Mouse (Mus musculus) fat pad, adult 2 months (tissue): ENCODE results near the gene Dzip1.

ENCODE experiments used
- DNase-seq: peaks from one replicate; pipeline ENCODE4 v3.0.0-alpha.2; 2011; ENCODE audit warnings: low read depth, low spot score; ENCODE audit errors: extremely low read depth

Dzip1 gene

DNA sequence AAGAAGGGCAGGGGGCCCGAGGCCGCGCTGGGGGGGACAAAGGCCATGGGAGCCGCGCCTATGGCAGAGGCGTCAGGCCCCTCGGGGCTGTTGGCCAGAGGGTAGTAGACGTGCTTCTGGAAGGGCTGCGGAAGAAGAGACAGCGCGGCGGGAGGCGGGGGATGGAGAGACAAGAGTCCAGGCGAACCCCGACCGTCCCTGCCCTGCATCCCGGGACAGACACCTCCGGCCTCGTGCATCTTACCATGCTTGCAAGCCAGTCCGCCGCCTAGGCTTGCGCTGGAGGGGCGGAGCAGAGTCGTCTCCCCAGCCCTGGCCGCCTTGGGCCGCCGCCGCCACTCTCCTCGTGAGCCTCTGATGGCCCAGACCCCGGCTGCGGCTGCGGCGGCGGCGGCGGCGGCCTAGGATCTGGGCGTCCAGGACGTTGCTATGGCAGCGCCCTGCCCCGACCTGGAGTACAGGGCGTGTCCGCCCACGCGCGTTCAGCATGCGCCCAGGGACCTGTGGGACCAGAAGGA is 2.5 kb downstream of the Dzip1 start:
- DNase-seq: no peak

DNA sequence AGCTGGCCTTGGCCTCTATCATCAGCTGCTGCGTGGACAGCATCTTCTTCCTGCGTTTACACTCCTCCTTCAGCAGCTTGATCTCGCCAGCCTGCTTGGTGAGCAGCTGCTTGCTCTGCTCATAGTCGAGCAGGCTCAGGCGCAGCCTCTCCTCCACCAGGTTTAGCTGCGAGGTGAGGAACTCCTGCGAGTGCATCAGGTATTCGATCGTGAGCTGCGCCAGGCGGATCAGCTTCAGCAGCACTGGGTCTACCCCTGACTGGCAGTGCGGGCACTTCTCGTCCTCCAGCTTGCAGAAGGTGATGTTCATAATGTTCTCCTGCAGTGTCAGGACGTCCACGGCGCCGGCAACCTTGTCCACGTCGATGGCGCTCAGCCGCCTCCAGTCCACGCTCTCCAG is 3.0 kb downstream of the Dzip1 start:
- DNase-seq: no peak

DNA sequence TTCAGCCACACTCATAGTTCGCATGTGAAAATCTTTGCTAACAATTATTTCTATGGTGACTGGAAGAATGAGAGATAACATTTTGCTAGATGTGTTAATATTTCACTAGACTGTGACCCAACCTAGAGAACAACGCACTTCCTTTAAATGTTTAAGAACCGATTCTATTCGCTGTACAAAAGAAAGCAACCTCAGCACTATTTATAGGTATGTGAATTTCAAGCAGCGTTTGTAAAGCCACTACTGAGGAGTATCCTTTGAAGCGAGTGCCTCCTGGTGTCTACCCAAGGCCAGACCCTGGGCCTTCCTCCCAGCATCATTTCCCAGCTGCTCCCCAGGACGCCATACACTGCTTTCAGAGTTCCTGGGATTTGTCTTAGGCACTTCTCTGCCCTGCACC is 4.6 kb downstream of the Dzip1 start:
- no peak for DNase-seq

DNA sequence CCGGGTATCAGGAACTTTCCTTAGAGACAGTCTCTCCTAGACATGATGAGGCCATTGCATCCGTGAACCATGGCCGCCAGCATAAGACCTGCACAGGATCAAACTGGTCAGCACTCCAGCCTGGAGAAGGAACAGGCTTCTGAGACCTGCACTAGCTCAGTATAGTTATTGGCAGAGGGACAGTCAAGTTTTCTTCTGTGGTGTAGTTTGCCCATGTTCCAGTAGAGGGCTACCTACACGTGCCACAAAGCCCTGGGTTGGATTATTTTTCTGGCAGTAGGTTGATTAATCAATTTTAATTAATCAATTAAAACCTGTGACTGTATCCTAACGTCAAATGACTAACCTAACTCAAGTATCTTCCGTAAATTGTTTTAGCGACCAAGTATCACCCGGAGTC is 6.2 kb downstream of the Dzip1 start:
- DNase-seq: no peak

DNA sequence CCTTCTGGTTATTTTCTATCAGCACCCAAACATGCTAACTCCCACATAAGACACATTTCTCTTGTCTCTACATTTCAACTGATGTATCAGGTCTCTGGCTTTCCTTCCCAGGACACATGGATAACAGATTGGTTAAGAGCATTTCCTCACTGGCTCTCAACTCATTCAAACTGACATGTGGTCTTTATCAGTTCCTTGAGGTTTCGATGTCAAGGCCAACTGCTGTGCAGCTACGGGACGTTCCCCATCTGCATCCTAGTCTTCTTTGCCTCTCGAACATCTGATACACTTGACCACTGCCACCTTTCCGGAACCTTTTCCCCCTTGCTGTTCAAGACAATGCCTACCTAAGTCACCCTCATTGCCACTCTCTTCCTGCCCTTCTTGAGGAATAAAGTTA is 11.6 kb downstream of the Dzip1 start:
- no peak for DNase-seq

DNA sequence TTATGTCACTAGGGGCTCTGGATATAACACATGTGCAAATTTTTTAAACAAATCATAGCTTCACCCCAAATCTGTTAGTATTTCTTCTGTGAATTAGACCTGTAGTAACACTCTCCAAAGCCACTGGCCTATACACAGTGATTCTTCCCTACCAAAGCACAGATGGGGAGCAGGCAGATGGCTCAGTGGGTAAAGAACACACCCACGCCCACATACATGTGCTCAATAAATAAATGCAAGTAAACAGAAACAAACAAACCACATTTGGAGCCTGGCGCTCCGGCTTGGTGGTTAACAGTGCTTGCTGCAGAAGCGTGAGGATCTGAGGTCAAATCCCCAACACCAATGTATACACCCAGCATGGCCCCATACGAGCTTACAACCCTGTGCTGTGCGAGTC is 13.7 kb downstream of the Dzip1 start:
- no peak for DNase-seq

DNA sequence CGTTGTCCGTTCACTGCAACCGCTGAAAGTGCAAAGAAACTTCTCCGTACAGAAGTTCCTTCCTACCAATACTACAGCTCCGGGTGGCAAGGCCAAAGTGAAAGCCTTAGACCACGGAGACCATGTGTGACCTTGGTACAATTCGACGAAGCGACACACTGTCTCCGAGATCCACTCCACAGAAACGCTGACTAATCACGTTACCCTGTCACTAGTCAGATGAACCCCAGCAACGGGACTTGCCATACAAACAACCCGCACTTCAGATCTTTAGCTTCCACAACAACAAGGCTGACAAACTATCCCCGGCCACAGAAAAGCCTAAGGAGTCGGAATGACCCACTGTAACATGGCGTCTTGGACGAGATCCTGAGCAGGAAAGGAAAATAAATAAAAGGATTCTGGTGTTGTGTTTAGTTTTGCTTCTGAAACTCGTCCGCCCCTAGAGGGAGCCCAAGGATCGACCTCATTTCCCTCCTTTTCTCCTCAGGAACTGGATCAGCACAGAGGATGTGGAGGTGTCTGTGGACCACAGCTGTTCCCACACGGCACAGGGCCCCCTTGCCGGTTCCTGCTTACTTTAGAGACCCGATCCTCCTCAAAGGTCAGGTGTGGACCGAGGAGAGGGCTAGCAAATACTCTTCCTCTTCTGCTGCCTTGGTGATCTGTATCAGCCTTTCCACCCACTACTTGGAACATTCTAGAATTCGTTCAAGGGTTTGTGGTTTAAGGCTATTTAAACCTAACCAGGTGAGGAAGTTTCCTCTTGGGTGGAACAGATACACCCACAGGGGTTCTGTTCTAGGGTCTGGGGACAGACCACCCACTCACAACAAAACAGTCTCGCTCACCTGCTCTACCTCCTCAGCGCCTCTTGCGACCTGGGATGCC is 14.7 kb downstream of the Dzip1 start:
- no peak for DNase-seq

DNA sequence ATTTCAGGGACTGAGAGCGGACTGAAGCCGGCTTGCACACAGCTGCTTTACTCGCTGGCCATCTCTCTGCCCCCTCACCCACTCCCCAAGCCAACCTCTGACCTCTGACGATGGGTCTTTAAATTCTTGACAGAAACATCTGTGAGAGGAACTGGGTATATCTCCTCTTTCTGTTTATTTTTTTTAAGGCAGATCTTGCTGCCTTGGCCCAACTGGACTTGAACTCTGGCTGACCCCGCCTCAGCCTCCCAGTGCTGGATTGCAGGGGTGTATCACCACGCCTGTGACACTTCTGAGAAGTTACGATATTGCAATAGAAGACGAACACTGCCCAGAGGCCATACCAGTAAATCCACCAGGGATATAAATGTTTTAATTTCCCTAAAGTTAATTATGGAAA is 15.4 kb downstream of the Dzip1 start:
- DNase-seq: no peak

DNA sequence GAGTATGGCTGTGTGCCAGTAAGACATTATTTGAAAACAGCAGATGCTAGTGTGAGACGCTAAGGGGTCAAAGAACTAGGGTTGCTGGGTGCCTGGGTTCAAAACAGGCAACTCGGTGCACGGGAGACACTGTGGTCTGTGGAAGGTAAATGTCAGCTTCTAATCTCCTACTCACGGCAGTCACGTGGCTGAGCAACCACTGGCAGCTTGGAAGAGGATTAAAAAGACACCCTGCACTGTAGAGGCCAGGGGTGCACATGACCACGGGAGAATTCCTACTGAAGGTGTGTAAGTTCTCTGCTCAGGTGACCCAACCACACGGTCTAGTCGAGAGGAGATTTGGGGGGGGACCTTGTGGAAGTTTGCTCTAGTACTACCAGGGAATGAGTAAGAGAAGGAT is 17.7 kb downstream of the Dzip1 start:
- DNase-seq: no peak

DNA sequence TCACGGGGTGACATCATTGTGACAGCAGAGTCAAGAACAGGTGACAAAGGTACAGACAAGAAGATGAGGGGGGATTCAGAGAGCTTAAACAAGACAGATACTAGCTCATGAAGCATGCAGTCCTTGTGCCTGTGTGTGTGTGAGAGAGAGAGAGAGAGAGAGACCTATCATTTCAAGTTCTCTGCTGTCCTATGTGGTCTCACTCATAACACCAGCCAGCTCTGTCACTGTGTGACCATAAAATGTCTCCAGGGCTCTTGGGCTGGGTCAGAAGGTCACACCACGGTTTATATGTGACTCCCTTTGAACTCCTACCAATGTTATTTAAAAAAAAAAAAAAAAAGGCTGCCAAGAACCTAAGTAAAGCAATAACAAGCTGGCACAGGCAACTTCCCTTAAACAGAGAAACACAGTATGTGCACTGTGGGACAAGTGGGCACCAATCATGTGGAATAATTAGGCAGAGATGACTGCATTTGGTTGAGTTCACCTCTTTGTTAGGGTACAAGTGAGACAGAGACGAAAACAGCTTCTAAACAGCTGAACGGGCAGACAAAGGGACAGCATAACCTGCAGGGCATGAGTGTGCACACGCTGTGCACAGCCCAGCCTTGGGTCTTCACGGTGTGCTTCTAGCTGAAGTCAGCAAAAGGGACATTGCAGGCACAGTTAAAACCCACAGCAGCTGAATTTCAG is 21.2 kb downstream of the Dzip1 start:
- DNase-seq: no peak

DNA sequence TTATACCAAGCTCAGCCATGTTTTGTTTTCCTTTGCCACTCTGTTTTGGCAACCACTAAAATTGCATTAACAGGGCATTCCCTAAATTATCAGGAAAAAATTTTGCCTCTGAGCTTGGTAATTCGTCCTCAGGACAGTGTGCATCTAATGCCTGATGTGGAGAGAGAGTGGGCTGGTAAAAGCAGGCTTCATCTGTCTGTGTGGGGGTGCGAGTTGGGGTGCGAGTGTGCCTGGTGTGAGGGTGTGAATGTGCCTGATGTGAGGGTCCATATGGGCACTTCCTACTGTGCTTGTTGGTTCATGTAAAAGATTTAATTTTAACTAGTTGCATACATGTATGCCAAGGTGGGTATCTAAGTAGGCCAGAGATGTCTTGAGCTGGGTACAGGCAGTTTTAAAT is 21.9 kb downstream of the Dzip1 start:
- DNase-seq: no peak

DNA sequence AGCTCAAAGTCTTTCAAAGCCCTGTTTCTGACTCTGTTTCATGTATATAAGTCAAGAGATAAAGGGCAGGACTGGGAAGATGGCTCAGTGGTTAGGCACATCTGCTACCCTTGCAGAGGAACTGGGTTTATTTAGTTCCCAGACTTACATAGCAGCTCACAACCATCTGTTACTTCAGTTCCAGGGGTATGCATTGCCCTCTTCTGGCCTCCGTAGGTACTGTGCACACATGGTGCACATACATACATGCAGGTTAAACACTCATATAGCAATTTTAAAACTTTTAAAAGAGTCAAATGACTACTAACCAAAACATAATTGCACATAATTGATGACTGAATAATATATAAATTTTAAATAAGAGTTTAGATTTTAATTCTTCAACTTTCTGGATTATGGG is 24.3 kb downstream of the Dzip1 start:
- no peak for DNase-seq

DNA sequence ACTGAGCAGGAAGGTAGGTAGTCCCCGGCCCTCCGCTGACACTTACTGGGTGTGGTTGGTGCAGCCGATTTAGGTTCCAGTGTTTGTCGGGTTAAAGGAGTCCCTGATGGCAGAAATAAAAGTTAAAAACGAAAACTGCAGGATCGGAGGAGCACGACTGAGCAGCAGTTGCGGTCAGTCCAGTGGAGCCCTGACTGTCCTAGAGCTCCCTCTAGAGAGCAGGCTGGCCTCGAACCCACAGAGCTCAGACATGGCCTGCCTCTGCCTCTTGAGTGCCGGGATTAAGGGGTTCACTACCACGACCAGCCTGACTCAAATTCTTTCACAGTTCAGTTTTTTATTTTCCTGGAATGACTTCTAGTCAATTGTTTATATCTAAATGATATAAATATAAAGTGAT is 25.3 kb downstream of the Dzip1 start:
- DNase-seq: no peak

DNA sequence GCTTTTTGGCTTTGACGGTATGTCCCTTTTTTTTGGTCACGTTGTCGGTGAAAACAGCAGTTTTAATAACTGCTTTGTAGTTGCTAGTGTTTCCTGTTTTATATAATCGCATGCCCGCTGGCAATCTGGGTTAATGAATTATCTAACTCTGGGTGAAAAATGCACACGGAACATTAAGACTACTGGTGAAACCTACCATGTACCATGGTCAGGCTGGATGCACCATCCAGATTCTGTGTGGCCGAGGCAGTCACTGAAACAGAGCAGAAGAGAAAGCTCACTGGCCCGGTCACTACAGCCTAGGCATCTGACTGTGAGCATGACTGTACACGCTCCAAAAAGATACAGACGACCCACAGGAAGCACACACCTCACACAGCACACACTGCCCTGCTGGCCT is 29.6 kb downstream of the Dzip1 start:
- DNase-seq: no peak

DNA sequence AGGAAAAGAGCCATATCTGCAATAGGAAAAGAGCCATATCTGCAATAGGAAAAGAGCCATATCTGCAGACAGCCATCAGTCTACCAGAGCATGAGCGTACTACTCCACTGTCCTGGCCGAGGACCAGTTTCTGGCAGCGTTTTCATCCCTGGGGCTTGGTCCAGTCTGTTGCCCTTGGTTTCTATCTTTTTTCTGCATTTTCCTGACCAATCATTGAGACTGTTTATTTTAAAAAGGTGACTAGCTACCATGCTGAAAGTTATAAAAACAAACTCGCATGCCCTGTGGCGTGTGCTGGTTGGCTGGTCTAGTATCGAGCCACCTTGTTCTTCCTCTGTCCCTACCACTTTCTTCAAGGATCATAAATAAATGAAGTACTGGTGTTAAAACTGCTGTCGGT is 30.0 kb downstream of the Dzip1 start:
- no peak for DNase-seq

DNA sequence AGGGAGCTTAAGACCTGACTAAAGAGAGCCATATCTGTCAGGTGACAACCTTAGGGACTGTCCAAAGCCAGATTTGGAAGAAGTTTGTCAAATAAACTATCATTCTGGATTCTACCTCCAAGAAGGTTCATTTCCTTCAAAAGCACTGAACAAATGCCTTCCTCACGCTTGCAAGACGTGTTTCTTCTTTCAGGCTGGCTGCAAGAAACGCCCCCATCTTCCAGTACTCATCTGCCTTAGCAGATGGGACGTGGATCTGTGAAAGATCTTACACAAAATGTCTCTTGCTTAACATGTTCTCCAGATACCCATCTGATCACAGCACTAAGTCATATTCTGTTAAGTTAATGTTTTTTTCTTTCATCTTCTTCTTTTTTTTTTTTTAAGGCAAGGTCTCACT is 35.2 kb downstream of the Dzip1 start:
- no peak for DNase-seq

DNA sequence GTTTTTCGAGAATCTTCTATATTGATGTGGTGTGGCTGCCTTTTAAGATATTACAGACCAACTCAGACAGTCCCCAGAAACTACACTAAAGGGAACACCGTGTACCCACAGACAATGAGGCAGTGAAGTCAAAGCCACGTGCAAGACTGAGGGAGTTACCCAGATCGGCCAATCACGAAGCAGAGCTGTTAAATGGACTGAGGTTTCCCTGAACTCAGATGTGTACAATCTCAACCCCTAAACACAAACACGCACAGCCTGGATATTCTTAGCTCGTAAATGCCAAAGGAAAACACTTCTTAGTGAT is 41.1 kb downstream of the Dzip1 start:
- no peak for DNase-seq

DNA sequence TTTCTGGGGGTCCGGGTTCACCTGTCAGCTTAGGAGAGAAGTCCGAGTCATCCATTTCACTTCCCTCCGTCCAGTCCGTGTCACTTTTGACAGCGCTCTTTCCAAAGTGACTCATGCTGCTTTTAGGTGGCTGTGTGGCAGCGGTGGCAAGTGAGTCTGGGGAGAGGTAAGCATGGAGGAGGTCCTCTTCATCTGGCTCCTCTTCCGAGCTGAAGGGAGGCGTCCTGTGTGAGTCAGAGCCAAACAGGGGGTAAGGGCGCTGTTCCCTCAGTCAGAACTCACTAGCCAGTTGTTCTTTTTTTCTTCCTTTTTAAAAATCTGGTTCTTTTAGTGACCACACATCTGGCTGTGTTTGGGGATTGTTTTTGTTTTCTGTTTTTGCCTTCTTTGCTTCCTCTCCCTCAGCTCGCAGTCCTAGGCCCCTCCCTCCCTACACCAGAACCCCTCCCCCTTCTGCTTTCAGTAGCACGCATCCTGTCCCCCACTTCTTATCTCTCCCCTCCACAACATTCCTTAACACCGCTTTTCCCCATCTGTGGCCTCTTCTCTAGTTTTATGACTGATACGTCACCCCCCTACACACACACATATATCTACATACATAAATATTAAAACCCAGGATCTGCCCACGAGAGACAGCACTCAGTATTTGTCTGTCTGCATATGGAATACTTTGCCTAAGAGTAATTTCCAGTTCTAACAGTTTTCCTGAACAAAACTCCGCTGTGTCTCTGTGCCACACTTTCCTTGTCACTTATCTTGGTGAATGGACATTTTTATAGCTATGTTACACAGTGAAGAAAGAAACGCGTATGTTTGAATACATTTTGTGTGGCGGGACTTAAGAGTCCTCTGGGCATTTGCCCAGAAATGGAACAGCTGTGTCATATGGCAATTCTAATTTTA is 41.7 kb downstream of the Dzip1 start:
- DNase-seq: no peak

DNA sequence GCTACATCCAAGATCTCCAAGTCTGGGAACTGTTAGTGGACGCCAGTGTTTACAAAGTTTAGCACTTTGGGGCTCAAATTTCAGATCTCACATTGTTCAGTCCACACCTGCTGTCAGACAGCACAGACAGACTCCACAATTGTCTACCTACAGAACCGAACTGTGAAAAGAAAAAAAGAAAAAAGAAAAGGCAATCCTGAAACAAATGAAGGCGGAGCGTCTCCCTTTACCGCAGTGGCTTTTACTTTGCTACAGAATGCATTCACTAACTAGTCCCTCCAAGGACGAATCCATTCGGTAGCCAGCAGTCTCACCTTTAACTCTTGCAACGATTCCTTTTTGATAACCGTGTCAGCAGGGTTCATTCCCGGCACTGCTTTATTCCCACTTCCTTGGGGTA is 44.6 kb downstream of the Dzip1 start:
- no peak for DNase-seq

DNA sequence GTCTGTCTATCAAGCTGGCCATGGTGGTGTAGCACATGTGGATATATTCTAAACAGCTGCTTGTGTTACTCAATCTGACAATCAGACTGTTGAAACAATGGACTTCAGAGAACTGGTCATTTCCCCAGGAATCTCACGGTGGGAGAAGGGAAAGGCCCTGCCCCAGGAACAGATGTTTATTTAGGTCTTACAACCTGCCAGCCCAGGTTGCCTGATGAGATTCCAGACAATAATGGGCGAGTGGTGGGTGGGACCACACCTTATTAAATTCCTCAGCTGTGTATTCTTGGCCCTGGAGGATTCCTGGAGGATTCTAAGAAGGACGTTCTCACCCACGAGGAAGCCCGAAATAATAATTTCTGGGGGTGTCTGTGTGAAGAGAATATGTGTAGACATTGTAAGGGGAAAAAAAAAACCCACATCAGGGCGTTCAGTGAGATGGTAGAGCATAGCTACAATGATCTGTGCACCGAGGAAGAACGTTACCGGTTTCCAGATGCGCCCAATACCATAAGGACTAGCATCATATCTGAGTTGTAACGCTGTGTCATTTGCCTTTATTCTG is 46.8 kb downstream of the Dzip1 start:
- DNase-seq: no peak

DNA sequence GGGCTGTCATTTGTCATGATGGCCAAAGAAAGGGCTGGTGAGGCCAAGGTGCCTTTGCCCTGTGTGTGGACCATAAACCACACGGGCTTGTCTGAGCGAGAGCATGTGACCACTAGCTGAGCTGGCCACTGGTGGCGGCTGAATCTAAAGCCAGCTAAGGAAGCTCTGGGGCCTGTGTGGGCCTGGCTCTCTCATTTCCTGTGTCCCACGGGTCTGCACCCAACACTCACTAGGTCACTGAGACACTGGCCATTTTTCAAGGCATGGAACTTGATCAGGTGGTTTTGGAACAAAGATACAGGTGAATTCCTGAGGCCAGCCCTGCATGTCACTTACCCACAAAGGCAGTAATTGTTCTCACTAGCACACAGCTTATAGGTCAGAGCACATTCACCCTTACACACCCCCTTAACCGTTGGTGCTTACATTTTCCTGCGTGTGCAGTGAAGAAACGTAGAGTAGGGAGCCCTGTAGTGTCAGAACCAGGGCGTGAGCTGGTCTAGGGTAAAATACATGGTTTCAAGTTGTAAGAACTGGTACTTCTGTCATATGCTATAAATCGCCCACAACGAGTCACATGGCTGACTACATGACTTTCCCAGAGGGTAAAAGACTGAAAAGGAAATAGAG is 50.4 kb downstream of the Dzip1 start:
- DNase-seq: no peak
